Mouse (Mus musculus) layer of hippocampus, adult 2 months (tissue): ENCODE measurements around the gene Tmem53. TPM values are rescaled to one million over a fixed set of nuclear protein-coding genes. Genes with fewer than 3 reads are reported as not detected.

Experiments used
- DNase-seq, 2 experiments: peaks; one replicate each; pipeline ENCODE4 v3.0.0; 2022; ENCODE audit warnings: low spot score in 2 of 2
- H3K27ac ChIP-seq: fragments of 200-600 bp; 2 replicates; pipeline ENCODE4 v1.8.1; 2022
- H3K4me3 ChIP-seq: fragments of 200-600 bp; 2 replicates; pipeline ENCODE4 v1.8.1; 2022; ENCODE audit warnings: mild to moderate bottlenecking
- CTCF ChIP-seq: fragments of 200-600 bp; conservative IDR thresholded peaks from 2 replicates; pipeline ENCODE4 v1.8.1; 2022; ENCODE audit warnings: antibody characterized with exemption, mild to moderate bottlenecking, moderate library complexity
- long read RNA-seq, 2 experiments: library from polyadenylated mRNA; stranded (forward); transcript quantifications; one replicate each; pipeline ENCODE4 v2.0.0; 2021; ENCODE audit warnings: borderline mapping rate in 2 of 2
- total RNA-seq, 2 experiments: library from RNA; stranded (reverse); gene quantifications; 2 replicates each; pipeline ENCODE4 v1.2.3; 2021

Gene Tmem53
- 1 to 10 TPM; 4.7 to 4.9 TPM for total RNA-seq
- long read RNA-seq, experiment 1, partial matches to known transcripts, result 0 of 1 reads
- long read RNA-seq, experiment 1, other reads (novel, unspliced or antisense), result 0 of 1 reads
- long read RNA-seq, experiment 2, result 0 reads

- TF ChIP-seq CTCF, result no peak
- peak; percentile 71 to 76 for DNase-seq
- Histone ChIP-seq H3K4me3 (peak within 1 kb of the TSS; percentile 88), H3K27ac (peak within 1 kb of the TSS; percentile 75)
Observed at GRCm38 (mm10) chr4:117251801-117252316, at the start of gene Tmem53, which contains the start of gene Armh1. TSS of gene Tmem53 (plus strand) at chr4:117251951. TSS of gene Armh1 (minus strand) at chr4:117252125.

GRCm38 (mm10) chr4:117202046-117202991 is 49.4 kb upstream of the Tmem53 start:
- no peak for DNase-seq
- peak; percentile 78 for TF ChIP-seq CTCF
- H3K4me3 ChIP-seq, result peak overlapping the region; percentile 45
- peak overlapping the region; percentile 61 for H3K27ac ChIP-seq

GRCm38 (mm10) chr4:117202992-117203354 is 48.8 kb upstream of the Tmem53 start:
- H3K27ac ChIP-seq, result no peak overlapping the region
- TF ChIP-seq CTCF, result no peak
- no peak overlapping the region for H3K4me3 ChIP-seq
- DNase-seq, result no peak

GRCm38 (mm10) chr4:117209592-117209991 is 42.2 kb upstream of the Tmem53 start:
- no peak overlapping the region for H3K4me3 ChIP-seq
- DNase-seq, result no peak
- TF ChIP-seq CTCF, result no peak
- H3K27ac ChIP-seq, result no peak overlapping the region

- Histone ChIP-seq H3K27ac (peak overlapping the region; percentile 57; the same call in 1 of the 2 replicates), H3K4me3 (peak overlapping the region; percentile 32; the same call in 1 of the 2 replicates)
- TF ChIP-seq CTCF, result peak; percentile 76
- DNase-seq, result peak in 1 of 2 experiments; percentile 67
Observed at GRCm38 (mm10) chr4:117210147-117211074, 41.3 kb upstream of the Tmem53 start.

GRCm38 (mm10) chr4:117214250-117214649 is 37.5 kb upstream of the Tmem53 start:
- no peak overlapping the region for H3K27ac ChIP-seq
- no peak overlapping the region for H3K4me3 ChIP-seq
- TF ChIP-seq CTCF, result no peak
- DNase-seq, result no peak

- H3K4me3 ChIP-seq, result no peak overlapping the region
- TF ChIP-seq CTCF, result no peak
- DNase-seq, result peak in 1 of 2 experiments; percentile 27
- peak overlapping the region; percentile 80 for H3K27ac ChIP-seq
Observed at GRCm38 (mm10) chr4:117217029-117217428, 34.7 kb upstream of the Tmem53 start.

GRCm38 (mm10) chr4:117218517-117219219 is 33.1 kb upstream of the Tmem53 start:
- DNase-seq, result peak; percentile 49 to 61
- no peak overlapping the region for H3K4me3 ChIP-seq
- TF ChIP-seq CTCF, result peak; percentile 99
- peak overlapping the region; percentile 18; the same call in 1 of the 2 replicates for H3K27ac ChIP-seq

- Histone ChIP-seq H3K4me3 (no peak overlapping the region), H3K27ac (no peak overlapping the region)
- TF ChIP-seq CTCF, result no peak
- DNase-seq, result no peak
Observed at GRCm38 (mm10) chr4:117220741-117221515, 30.8 kb upstream of the Tmem53 start.

GRCm38 (mm10) chr4:117221836-117222235 is 29.9 kb upstream of the Tmem53 start:
- H3K4me3 ChIP-seq, result no peak overlapping the region
- TF ChIP-seq CTCF, result no peak
- no peak overlapping the region for H3K27ac ChIP-seq
- DNase-seq, result no peak

GRCm38 (mm10) chr4:117223001-117223400 is 28.8 kb upstream of the Tmem53 start:
- no peak overlapping the region for H3K27ac ChIP-seq
- TF ChIP-seq CTCF, result no peak
- H3K4me3 ChIP-seq, result no peak overlapping the region
- no peak for DNase-seq

- H3K27ac ChIP-seq, result no peak overlapping the region
- no peak overlapping the region for H3K4me3 ChIP-seq
- no peak for DNase-seq
- no peak for TF ChIP-seq CTCF
Observed at GRCm38 (mm10) chr4:117224122-117224521, 27.6 kb upstream of the Tmem53 start.
